Mouse (Mus musculus) heart, adult 9 months (tissue): Measurements from ENCODE around the gene Chkb.
A peak's percentile ranks its signal among the peaks of the same experiment; 100 is the strongest.

ENCODE experiments used
- DNase-seq, 2 experiments: peaks; one replicate each; pipeline ENCODE4 v3.0.0; 2022; ENCODE audit warnings: low spot score in 2 of 2

The Chkb gene

GRCm38 (mm10) chr15:89429352-89430221 lies at the start of gene Chkb, which contains the start of the genes C730034F03Rik and Gm44502:
TSS of gene Chkb (minus strand) at chr15:89429908.
TSS of gene C730034F03Rik (plus strand) at chr15:89429589.
TSS of gene Gm44502 (minus strand) at chr15:89429696.
- DNase-seq = peak; percentile 93 to 95

- DNase-seq = no peak
Observed at GRCm38 (mm10) chr15:89478622-89479021, 48.9 kb upstream of the Chkb start.

DNA sequence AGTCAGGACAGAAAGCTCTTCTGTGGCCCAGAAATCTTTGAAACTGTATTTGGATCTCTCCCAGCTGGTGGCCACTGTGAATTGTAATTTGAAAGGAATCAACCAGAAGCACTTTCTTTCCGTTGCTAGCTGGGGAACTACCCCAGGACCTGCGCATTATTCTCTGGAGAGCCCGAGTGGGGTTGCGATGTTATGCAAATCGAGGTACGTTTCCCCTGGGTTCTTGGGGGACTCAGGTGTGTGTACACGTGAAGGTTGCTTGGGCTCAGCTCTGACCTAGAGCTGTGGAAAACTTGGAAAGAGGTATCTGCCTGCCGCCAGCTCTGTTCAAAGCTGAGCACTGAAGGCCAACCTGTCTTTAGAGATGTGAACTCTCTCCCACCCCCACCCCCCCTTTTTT lies 48.1 kb upstream of the Chkb start:
- no peak for DNase-seq

- peak; percentile 48 to 76 for DNase-seq
Observed at GRCm38 (mm10) chr15:89477091-89477491, 47.4 kb upstream of the Chkb start, which contains the start of gene Arsa. TSS of gene Arsa (minus strand) at chr15:89477425.

DNA sequence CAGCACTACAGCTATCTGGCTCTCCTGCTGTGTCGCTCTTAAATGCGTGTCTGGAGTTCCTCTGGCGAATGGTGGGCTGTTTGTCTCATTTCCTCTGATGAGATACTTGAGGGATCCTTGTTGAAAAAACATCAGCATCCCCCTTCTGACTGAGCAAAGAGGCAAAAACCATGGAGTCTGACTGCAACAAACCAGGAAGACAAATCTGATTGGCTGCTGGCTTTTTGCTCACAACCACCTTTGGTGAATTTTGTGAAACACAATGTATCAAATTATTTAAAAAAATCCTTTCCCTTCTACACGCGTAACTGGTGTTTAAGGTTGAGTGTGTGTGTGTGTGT lies 46.7 kb upstream of the Chkb start:
- DNase-seq = no peak

- DNase-seq = peak; percentile 96 to 97
Observed at GRCm38 (mm10) chr15:89475611-89476474, 46.1 kb upstream of the Chkb start.

GRCm38 (mm10) chr15:89475293-89475600 lies 45.5 kb upstream of the Chkb start:
- peak in 1 of 2 experiments; percentile 24 for DNase-seq

DNA sequence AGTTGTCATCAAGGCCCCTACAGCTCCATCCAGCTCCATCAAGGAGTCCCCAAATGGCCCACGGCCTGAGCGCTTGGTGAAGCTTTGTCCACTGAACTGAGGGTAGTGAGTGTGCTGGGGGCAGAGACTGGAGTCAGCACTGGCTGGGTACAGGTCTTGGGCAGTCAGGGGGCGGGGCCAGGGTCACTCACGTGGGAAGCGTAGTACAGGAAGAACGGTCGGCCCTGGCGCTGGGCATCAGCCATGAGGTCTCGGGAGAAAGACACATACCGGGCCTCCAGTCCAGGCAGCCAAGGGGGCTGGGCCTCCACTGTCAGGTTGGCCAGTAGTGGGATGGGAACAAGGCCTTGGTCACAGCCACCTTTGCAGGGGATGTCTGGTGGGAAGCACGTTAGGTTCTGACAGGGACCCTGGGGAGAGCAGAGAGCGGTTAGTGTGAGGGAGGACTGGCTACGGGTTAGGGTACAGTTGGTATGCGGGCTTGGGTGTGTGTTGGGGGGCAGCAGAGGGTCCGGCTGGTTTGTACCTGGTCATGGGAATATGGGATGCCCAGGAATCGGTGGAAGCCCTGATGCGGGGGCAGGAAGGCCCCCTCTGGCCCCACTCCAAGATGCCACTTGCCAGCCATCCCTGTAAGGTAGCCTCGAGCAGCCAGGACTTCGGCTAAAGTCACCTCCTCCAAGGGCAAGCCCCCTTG lies 45.0 kb upstream of the Chkb start:
- no peak for DNase-seq

GRCm38 (mm10) chr15:89473921-89474320 lies 44.2 kb upstream of the Chkb start:
- no peak for DNase-seq

GRCm38 (mm10) chr15:89473370-89473769 lies 43.7 kb upstream of the Chkb start:
- DNase-seq = no peak

GRCm38 (mm10) chr15:89471476-89471875 lies 41.8 kb upstream of the Chkb start:
- DNase-seq = no peak

DNA sequence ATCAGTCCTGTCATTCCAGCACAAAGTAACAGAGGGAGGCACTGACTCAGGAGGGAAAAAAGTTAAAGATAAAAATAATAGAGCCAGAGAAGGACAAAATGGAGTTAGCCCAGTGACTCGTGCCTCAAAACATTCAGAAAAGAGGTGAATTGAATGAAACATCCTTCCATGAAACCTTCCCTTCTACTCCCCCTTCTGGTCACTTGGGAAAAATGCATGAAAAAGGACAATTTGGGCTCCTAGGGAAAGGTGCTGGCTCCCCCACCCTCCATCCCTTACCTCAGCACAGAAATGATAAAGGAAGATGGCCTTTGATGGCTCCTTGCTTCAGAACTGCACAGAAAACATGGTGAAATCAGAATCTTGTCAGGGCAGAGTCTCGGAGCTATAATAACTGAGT lies 38.9 kb upstream of the Chkb start:
- DNase-seq = no peak

- no peak for DNase-seq
Observed at GRCm38 (mm10) chr15:89465052-89465451, 35.3 kb upstream of the Chkb start.

DNA sequence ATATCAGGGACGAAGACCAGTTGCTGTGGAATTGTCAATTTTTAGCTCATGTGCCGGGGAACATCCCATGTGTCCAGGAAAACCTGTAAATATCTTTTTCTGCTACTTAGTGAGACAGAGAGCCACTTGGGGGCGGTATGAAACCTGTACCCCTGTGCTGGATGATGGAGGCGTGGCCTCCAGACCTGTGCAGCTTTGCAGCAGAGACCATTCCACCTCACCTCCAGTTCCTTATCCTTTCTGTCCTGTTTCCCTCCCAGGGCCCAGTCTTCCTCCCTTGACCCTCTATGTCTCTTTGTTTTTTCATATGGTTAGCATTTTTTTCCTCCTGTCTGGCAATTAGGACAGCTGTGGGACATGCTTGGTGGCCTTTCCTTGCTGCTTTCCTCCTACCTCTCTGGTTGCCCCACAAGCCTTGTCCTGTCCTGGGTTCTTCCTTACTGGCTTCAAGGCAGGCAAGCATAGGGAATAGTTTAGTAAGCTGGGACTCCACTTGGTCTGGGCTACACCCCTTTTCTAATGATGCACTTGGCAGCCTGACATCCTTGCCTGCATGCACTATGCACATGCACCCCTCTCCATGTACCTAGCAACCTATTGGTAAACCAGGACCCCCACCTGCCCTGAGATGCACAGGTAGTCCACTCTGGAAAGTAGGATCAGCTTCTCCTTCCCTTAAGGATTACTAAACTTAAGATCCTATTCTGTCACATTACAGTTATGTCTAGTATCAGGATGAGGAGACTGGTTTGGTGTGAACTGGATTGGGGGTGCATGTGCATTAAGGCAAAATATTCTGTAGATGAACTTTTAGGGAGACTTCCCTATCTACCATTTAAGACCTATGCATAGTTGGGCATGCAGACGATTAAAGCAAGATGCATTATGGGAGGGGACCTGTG lies 33.9 kb upstream of the Chkb start:
- DNase-seq = no peak

DNA sequence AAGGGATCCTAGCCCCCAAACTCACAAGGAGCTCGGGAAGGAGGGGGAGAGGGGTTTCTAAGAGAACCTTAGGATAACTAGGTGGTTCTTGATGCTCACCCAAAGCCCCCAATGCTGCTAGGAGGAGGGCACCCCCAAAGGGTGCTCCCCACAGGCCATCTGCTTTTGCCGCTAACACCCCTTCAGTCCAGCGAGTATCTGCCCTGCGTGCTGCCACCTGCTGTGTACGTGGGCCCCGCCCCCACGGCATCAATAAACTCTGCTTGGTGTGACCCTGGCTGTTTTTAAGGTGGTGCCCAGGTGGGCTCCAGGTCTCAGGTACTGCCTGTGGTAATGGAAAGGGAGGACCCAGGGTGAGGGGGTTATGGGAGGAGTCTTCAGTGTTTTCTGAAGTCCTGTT lies 32.5 kb upstream of the Chkb start:
- DNase-seq = no peak

DNA sequence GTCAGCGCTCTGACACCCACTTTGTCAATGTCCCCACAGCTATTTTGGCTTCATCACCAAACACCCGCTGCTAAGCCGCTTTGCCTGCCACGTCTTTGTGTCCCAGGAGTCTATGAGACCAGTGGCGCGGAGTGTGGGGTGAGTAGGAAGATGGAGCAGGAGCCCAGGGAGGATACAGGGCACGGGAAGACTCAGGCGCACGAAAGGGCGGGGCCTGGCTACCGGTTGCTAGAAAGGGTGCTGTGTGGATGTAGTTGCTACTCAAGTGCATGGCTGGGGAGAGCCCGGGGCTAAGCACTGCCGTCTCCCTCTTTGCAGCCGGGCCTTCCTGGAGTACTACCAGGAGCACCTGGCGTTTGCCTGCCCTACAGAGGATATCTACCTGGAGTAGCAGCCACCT lies 31.6 kb upstream of the Chkb start:
- no peak for DNase-seq

GRCm38 (mm10) chr15:89460298-89460697 lies 30.6 kb upstream of the Chkb start:
- DNase-seq = no peak

- DNase-seq = no peak
Observed at GRCm38 (mm10) chr15:89459821-89460220, 30.1 kb upstream of the Chkb start.

DNA sequence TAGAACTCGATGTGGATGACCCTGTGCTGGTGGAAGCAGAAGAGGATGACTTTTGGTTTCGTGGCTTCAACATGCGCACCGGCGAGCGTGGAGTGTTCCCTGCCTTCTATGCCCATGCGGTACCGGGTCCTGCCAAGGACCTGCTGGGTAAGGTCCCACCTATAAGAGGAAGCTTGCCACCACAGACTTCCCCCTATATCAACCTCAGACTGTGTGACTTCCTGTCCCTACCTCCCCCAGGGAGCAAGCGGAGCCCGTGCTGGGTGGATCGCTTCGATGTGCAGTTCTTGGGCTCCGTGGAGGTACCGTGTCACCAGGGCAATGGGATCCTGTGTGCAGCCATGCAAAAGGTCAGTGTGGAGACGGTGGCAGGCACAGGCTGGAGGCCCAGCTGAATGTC lies 29.2 kb upstream of the Chkb start:
- no peak for DNase-seq

- no peak for DNase-seq
Observed at GRCm38 (mm10) chr15:89455642-89456041, 25.9 kb upstream of the Chkb start.

DNA sequence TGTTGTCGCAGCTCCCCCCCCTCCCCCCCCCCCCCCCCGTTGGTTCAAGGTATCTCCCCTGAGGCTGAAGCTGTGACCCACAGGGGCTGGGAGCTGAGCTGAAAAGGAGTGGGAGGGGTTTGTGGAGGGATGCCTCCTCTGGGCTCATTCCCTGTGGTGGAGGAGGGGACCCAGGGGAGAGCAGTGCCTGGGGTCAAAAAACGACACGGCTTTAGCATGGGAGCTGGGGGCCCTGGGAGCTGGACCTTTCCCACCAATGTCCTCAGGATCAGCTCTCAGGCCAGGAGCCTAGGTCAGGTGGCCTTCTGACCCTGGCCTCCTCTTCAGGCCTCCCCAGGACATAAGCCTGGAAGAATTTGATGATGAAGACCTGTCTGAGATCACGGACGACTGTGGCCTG lies 25.1 kb upstream of the Chkb start:
- no peak for DNase-seq
